14 mouse cellular contexts compared by ENCODE assay signal in the genomic region with DNA sequence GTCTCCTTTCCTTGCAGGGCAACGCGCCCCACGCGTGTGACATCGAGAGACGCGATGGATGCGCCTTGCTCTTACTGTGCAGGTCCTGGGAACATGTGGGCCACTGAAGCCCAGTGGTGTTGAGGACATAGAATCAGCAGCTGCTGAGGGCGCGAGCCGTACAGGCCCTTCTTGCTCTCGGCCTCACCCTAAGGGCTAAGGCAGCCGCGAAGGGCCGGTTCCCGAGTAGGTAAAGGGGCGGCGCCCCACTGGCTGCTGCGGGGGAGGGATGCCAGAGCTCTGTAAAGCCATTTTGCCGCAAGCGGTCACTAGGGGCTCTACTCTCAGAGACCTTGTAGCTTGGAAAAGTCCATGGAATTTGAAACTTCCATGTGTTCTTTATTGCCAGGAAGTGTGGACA. TPM values are rescaled to one million over a fixed set of nuclear protein-coding genes. Genes with fewer than 3 reads are reported as not detected.
DNase-seq lines count a peak whose midpoint lies in the region; ATAC-seq lines count a peak whose summit lies in the region.
"Had no signal": no experiment of that assay in that cellular context is flagged by ENCODE, and none has a peak within 500 bp of the region (broad histone marks: within the 10 kb centered on the region; RNA-seq: fewer than 3 reads in every experiment).

No protein-coding gene starts in this region.

- no peak overlapping the region for H3K27ac ChIP-seq in embryonic facial prominence, embryonic 12.5 days
- no peak overlapping the region for H3K27ac ChIP-seq in neural tube, embryonic 12.5 days
- H3K27ac ChIP-seq: liver, embryonic 12.5 days had no signal

- H3K4me3 ChIP-seq in embryonic facial prominence, embryonic 12.5 days = no peak overlapping the region
- no peak overlapping the region for H3K4me3 ChIP-seq in neural tube, embryonic 12.5 days
- H3K4me3 ChIP-seq: liver, embryonic 12.5 days had no signal

- H3K4me1 ChIP-seq in embryonic facial prominence, embryonic 12.5 days = peaks cover 11% of the 10 kb centered on the region; the same call in 1 of the 2 replicates
- H3K4me1 ChIP-seq in neural tube, embryonic 12.5 days = peaks cover 11% of the 10 kb centered on the region; the same call in 1 of the 2 replicates
- H3K4me1 ChIP-seq: liver, embryonic 12.5 days had no signal

- ATAC-seq in embryonic facial prominence, embryonic 12.5 days (ENCODE audit: insufficient number of reproducible peaks, insufficient read depth, low FRiP score, low TSS enrichment) = no peak
- no peak; the same call in 1 of the 2 replicates for ATAC-seq in neural tube, embryonic 12.5 days (ENCODE audit: low FRiP score, low read depth)
- ATAC-seq: liver, embryonic 12.5 days had no signal

- DNase-seq in kidney, adult 9 months = peak; percentile 29
- DNase-seq in kidney, adult 11 months = no peak
- DNase-seq in kidney, postnatal 4 days = peak; percentile 51 to 65
- no peak for DNase-seq in yolk sac, embryonic 10.5 days (ENCODE audit: low spot score)
- DNase-seq in cerebellum, postnatal 10 days = no peak
- DNase-seq: gastrocnemius, postnatal 25 days; layer of hippocampus, adult 9-11 months; right cerebral cortex, postnatal 4 days had no signal

- 0 out of 2 replicates have a peak overlapping the region, but pooled peaks have one; percentile 19 for H3K4me2 ChIP-seq in embryonic facial prominence, embryonic 12.5 days (replicated peaks)
- H3K4me2 ChIP-seq in neural tube, embryonic 12.5 days (replicated peaks) = 0 out of 2 replicates have a peak overlapping the region, but pooled peaks have one; percentile 22
- H3K4me2 ChIP-seq: liver, embryonic 12.5 days had no signal

- H3K27me3 ChIP-seq in embryonic facial prominence, embryonic 12.5 days = peaks cover 70% of the 10 kb centered on the region
- H3K27me3 ChIP-seq in neural tube, embryonic 12.5 days (replicated peaks) = peaks cover 73% of the 10 kb centered on the region

- H3K9me3 ChIP-seq in embryonic facial prominence, embryonic 12.5 days = no peaks in the 10 kb centered on the region
- H3K9me3 ChIP-seq in neural tube, embryonic 12.5 days = no peaks in the 10 kb centered on the region
- H3K9me3 ChIP-seq: liver, embryonic 12.5 days had no signal

- WGBS in embryonic facial prominence, embryonic 12.5 days = 4% methylated on average over 20 of the region's 21 CpGs
- 2% methylated on average over 21 of the region's 21 CpGs for WGBS in neural tube, embryonic 12.5 days

- no peaks in the 10 kb centered on the region for H3K36me3 ChIP-seq in embryonic facial prominence, embryonic 12.5 days
- H3K36me3 ChIP-seq in neural tube, embryonic 12.5 days = no peaks in the 10 kb centered on the region
- H3K36me3 ChIP-seq: G1E; liver, embryonic 12.5 days had no signal

- no peak overlapping the region for H3K9ac ChIP-seq in embryonic facial prominence, embryonic 12.5 days
- H3K9ac ChIP-seq in neural tube, embryonic 12.5 days = no peak overlapping the region
- H3K9ac ChIP-seq: liver, embryonic 12.5 days had no signal

RNA-seq across cellular contexts. Expression of gene Tfap2b, which starts 27.9 kb away (rescaled TPM):
- polyA plus RNA-seq in embryonic facial prominence, embryonic 12.5 days (2016; fragmentation: Nextera tagmentation; extraction: Ambion mirVana) = 27.5 and 41.5 TPM in 2 replicates
- 78.6 and 88.6 TPM in 2 replicates for polyA plus RNA-seq in neural tube, embryonic 12.5 days (2016; fragmentation: Nextera tagmentation; extraction: Ambion mirVana)
- polyA plus RNA-seq: G1E; heart, postnatal 0 days; liver, embryonic 12.5 days; testis, adult 2 months had no signal

Comparison
In these comparisons a context has a peak if more than half of its experiments do, and no peak if none do; other contexts are left out.
1. DNase-seq: peak in kidney, adult 9 months (single experiment) and kidney, postnatal 4 days (2 of 2); none in kidney, adult 11 months (single experiment), yolk sac, embryonic 10.5 days (single experiment) and cerebellum, postnatal 10 days (0 of 2).